ENCODE assay signal across 12 mouse cellular contexts in the genomic region with DNA sequence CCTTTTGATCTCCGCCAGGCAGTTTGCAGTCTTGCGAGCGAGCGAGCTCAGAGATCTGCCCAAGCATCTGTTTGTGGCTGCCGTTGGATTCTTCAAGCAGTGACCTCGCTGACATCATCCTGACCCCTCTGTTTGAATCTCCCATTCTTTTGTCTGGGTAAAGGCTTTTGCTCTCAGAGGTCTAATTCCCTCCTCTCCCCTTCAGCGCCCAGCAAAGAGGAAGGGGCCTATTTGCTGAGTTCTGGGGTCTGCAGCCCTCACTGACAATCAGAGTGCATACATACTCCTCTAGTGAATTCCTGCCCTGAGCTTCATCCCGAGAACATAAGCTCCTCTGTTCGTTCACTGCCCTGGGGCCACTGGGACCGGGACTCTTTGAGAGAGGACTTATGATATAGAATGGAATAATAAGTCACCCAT.
DNase-seq lines count a peak whose midpoint lies in the region; ATAC-seq lines count a peak whose summit lies in the region.
"Had no signal": no experiment of that assay in that cellular context is flagged by ENCODE, and none has a peak within 500 bp of the region (broad histone marks: within the 10 kb centered on the region; RNA-seq: fewer than 3 reads in every experiment).

No protein-coding gene starts in this region.

- no peak for ATAC-seq in hindbrain, embryonic 14.5 days (ENCODE audit: low FRiP score)
- peak; percentile 58 for ATAC-seq in limb, embryonic 13.5 days (ENCODE audit: low FRiP score, low read depth)

- 7% methylated on average over 10 of the region's 10 CpGs for WGBS in hindbrain, embryonic 10.5 days
- 17% methylated on average over 10 of the region's 10 CpGs for WGBS in hindbrain, embryonic 14.5 days
- 17% methylated on average over 10 of the region's 10 CpGs for WGBS in limb, embryonic 13.5 days

- no peaks in the 10 kb centered on the region for H3K36me3 ChIP-seq in hindbrain, embryonic 10.5 days
- H3K36me3 ChIP-seq in hindbrain, embryonic 14.5 days (replicated peaks; ENCODE audit: control insufficient read depth, insufficient read depth) = no peaks in the 10 kb centered on the region
- H3K36me3 ChIP-seq in limb, embryonic 13.5 days = no peaks in the 10 kb centered on the region

- H3K4me2 ChIP-seq in hindbrain, embryonic 14.5 days (replicated peaks) = no peak overlapping the region
- H3K4me2 ChIP-seq in limb, embryonic 13.5 days (replicated peaks) = peak overlapping the region; percentile 27

- no peak overlapping the region for H3K4me3 ChIP-seq in hindbrain, embryonic 10.5 days
- H3K4me3 ChIP-seq in hindbrain, embryonic 14.5 days (replicated peaks; ENCODE audit: low read length) = no peak overlapping the region
- H3K4me3 ChIP-seq in limb, embryonic 13.5 days = no peak overlapping the region

- H3K9ac ChIP-seq in hindbrain, embryonic 14.5 days = no peak overlapping the region
- H3K9ac ChIP-seq in limb, embryonic 13.5 days = no peak overlapping the region

- peak overlapping the region; percentile 89 for H3K27ac ChIP-seq in hindbrain, embryonic 10.5 days
- H3K27ac ChIP-seq in hindbrain, embryonic 14.5 days = no peak overlapping the region
- peak overlapping the region; percentile 67 for H3K27ac ChIP-seq in limb, embryonic 13.5 days

- H3K4me1 ChIP-seq in hindbrain, embryonic 10.5 days (replicated peaks) = peaks cover 40% of the 10 kb centered on the region
- H3K4me1 ChIP-seq in hindbrain, embryonic 14.5 days (replicated peaks; ENCODE audit: control insufficient read depth, insufficient read depth, low read length) = peaks cover 6% of the 10 kb centered on the region; the same call in 1 of the 2 replicates
- H3K4me1 ChIP-seq in limb, embryonic 13.5 days = peaks cover 34% of the 10 kb centered on the region

- peak; percentile 81 for DNase-seq in hindbrain, embryonic 10.5 days (ENCODE audit: low spot score)
- DNase-seq in hindbrain, embryonic 14.5 days (ENCODE audit: low spot score) = no peak
- DNase-seq in 3T3-L1 (ENCODE audit: low read depth, low spot score) = peak; percentile 76
- DNase-seq in embryo, embryonic 10.5 days (ENCODE audit: low spot score) = peak; percentile 90
- no peak for DNase-seq in urinary bladder, adult 2 months (ENCODE audit: low spot score)
- no peak for DNase-seq in right cerebral cortex, postnatal 14 days
- DNase-seq in cerebellum, adult 9-10 months = no peak
- DNase-seq: adrenal gland, adult 8-10 months; cerebellum, adult 11-12 months; lung, postnatal 14 days; thymus, postnatal 4 days had no signal

- H3K9me3 ChIP-seq in hindbrain, embryonic 10.5 days = no peaks in the 10 kb centered on the region
- H3K9me3 ChIP-seq in hindbrain, embryonic 14.5 days (ENCODE audit: control insufficient read depth, low read length) = no peaks in the 10 kb centered on the region
- no peaks in the 10 kb centered on the region for H3K9me3 ChIP-seq in limb, embryonic 13.5 days

- H3K27me3 ChIP-seq in hindbrain, embryonic 10.5 days (ENCODE audit: insufficient read depth, poor library complexity, severe bottlenecking) = no peaks in the 10 kb centered on the region
- H3K27me3 ChIP-seq in hindbrain, embryonic 14.5 days (ENCODE audit: control insufficient read depth, insufficient read depth, low read length) = no peaks in the 10 kb centered on the region
- H3K27me3 ChIP-seq in limb, embryonic 13.5 days = peaks cover 41% of the 10 kb centered on the region; the same call in 1 of the 2 replicates

Comparison
In these comparisons a context has a peak if more than half of its experiments do, and no peak if none do; other contexts are left out.
1. DNase-seq: peak in hindbrain, embryonic 10.5 days (single experiment), 3T3-L1 (single experiment) and embryo, embryonic 10.5 days (single experiment); none in hindbrain, embryonic 14.5 days (single experiment), urinary bladder, adult 2 months (single experiment), right cerebral cortex, postnatal 14 days (single experiment) and cerebellum, adult 9-10 months (single experiment).